Mouse (Mus musculus): ENCODE results near the gene Ppargc1a.

Gene Ppargc1a

GRCm38 (mm10) chr5:51497910-51498517 is 69.5 kb downstream of the Ppargc1a start:
- no peak for DNase-seq (ENCODE audit: low spot score)

- no peak for DNase-seq (ENCODE audit: low spot score)
These were observed 72.1 kb downstream of the Ppargc1a start for GRCm38 (mm10) chr5:51495446-51495845.

GRCm38 (mm10) chr5:51494358-51494876 is 73.1 kb downstream of the Ppargc1a start:
- no peak for DNase-seq (ENCODE audit: low spot score)

GRCm38 (mm10) chr5:51483768-51484167 is 83.8 kb downstream of the Ppargc1a start:
- DNase-seq (ENCODE audit: low spot score) = no peak

GRCm38 (mm10) chr5:51479859-51480258 is 87.7 kb downstream of the Ppargc1a start:
- no peak for DNase-seq (ENCODE audit: low spot score)

GRCm38 (mm10) chr5:51479456-51479855 is 88.1 kb downstream of the Ppargc1a start:
- DNase-seq (ENCODE audit: low spot score) = no peak

GRCm38 (mm10) chr5:51478319-51478994 is 89.1 kb downstream of the Ppargc1a start:
- no peak for DNase-seq (ENCODE audit: low spot score)

GRCm38 (mm10) chr5:51477140-51477539 is 90.4 kb downstream of the Ppargc1a start:
- DNase-seq (ENCODE audit: low spot score) = no peak

GRCm38 (mm10) chr5:51475034-51475541 is 92.4 kb downstream of the Ppargc1a start:
- no peak for DNase-seq (ENCODE audit: low spot score)

GRCm38 (mm10) chr5:51471614-51472013 is 95.9 kb downstream of the Ppargc1a start:
- DNase-seq (ENCODE audit: low spot score) = no peak

GRCm38 (mm10) chr5:51466036-51466435 is 101.5 kb downstream of the Ppargc1a start:
- DNase-seq (ENCODE audit: low spot score) = no peak

GRCm38 (mm10) chr5:51452033-51452432 is 115.5 kb downstream of the Ppargc1a start:
- no peak for DNase-seq (ENCODE audit: low spot score)

- DNase-seq (ENCODE audit: low spot score) = no peak
These were observed 119.9 kb downstream of the Ppargc1a start for GRCm38 (mm10) chr5:51447631-51448030.

- no peak for DNase-seq (ENCODE audit: low spot score)
These were observed 121.0 kb downstream of the Ppargc1a start for GRCm38 (mm10) chr5:51446299-51447090.

- DNase-seq (ENCODE audit: low spot score) = no peak
These were observed 121.8 kb downstream of the Ppargc1a start for GRCm38 (mm10) chr5:51445726-51446125.

- DNase-seq (ENCODE audit: low spot score) = no peak
These were observed 127.8 kb downstream of the Ppargc1a start for GRCm38 (mm10) chr5:51439773-51440172.

- no peak for DNase-seq (ENCODE audit: low spot score)
These were observed 133.6 kb downstream of the Ppargc1a start for GRCm38 (mm10) chr5:51433905-51434304.

GRCm38 (mm10) chr5:51432532-51432931 is 135.0 kb downstream of the Ppargc1a start:
- DNase-seq (ENCODE audit: low spot score) = no peak

GRCm38 (mm10) chr5:51432031-51432430 is 135.5 kb downstream of the Ppargc1a start:
- no peak for DNase-seq (ENCODE audit: low spot score)

GRCm38 (mm10) chr5:51426406-51426805 is 141.1 kb downstream of the Ppargc1a start:
- DNase-seq (ENCODE audit: low spot score) = no peak

- no peak for DNase-seq (ENCODE audit: low spot score)
These were observed 151.1 kb downstream of the Ppargc1a start for GRCm38 (mm10) chr5:51416377-51416776.

GRCm38 (mm10) chr5:51415456-51415855 is 152.1 kb downstream of the Ppargc1a start:
- DNase-seq (ENCODE audit: low spot score) = no peak
